Mouse (Mus musculus): ENCODE measurements at regions not wholly inside any gene's neighbourhood (a gene's known extent, or its start where the extent isn't known, plus 50 kb on each side); places are given as distances from the start of the nearest gene placed in this dataset.

DNA sequence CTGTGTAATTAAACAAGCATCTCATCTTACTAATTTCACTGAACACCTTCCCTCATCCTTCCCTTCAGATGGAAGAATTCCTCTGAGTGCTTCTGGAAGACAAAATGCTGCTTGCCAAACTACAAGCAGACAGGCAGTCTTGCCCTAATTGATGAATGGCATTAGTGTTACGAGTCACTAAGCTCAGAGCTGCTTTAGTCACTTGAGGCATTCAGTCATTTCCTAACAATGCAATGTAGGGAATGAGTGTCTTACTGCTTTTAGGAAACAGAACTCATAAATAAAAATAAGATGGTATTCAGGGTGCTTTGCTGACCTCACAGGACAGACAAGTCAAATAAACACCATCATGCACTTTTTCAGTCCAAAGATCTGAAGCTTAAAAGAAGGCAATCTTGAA lies 285.1 kb upstream of the Paip1 start:
- ATAC-seq, result no peak

DNA sequence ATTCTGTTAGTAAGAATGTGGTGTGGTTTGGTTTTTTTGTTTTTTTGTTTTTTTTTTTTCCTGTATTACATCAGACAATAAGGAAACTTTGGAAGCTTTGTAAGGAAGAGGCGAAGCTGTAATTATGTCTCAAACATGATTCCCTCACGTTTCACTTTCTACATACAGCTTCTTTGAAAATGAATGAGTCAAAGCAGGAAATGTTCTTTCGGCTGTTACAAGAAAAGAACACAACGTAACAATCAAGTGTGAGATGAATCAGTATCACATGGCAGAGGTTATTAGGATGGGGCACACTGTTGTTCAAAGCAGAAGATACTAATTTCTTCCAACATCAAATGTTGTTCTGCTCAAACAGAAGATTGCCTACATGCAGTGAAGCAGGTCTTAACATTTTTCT lies 282.7 kb upstream of the Paip1 start:
- ATAC-seq, result no peak

- ATAC-seq, result no peak
Measured at GRCm38 (mm10) chr13:119147701-119148100, 280.7 kb upstream of the Paip1 start.

GRCm38 (mm10) chr13:119149141-119149540 lies 279.3 kb upstream of the Paip1 start:
- no peak for ATAC-seq

GRCm38 (mm10) chr13:119150847-119151548 lies 277.4 kb upstream of the Paip1 start:
- no peak for ATAC-seq

GRCm38 (mm10) chr13:119177753-119178152 lies 250.6 kb upstream of the Paip1 start:
- no peak for ATAC-seq

DNA sequence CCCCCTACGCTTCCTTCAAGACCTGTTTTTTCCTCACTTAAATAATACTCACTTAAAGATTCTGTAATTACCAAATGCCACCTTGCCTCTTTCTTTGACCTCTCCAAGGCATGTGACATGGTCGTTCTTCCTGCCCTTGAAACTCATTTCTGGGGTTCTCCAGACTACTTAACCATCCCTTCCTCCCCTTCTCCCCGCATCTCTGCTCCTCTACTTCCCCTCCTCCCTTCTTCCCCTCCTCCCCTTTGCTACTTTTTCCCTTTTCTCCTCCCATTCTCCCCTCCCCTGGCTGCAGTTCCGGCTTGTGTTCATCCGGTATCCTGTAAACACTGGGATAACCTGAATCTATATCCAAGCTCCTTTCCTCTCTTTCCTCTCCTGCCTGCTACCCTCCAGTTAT lies 250.2 kb upstream of the Paip1 start:
- ATAC-seq, result no peak

DNA sequence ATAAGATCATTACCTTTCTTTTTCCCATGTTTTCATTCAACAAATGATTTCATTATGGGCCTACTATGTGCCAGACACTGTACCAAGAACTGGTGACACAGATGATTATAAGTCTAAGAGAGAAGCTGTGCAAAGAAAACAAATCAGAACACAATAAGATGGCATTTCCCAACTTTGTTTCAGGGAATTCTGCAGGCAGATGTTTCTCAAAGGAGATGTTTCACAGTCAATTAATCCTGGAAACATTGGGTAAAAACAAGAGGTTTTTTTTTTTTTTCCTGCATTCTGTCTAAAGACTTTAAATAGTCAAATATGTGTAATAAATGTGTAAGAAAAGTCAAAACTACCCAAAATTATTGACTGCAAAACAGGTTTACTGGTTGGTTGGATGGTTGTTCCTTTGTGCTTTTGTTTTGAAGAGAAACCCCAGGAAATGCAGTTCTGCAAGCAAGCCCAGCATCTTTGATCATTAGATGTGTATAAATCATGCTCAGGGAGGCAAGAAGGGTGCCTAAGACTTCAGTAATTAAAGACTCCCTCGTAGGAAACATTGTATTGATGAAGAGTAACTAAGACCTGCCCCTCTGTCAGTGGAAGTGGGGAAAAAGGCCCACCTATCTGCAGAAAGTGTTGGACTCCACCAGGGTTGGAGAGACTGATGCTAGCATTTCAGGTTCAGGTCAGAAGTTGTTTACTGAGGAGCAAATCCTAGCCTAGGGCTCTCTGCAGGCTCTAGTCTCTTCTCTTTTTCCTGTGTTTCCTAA lies 249.1 kb upstream of the Paip1 start:
- no peak for ATAC-seq

DNA sequence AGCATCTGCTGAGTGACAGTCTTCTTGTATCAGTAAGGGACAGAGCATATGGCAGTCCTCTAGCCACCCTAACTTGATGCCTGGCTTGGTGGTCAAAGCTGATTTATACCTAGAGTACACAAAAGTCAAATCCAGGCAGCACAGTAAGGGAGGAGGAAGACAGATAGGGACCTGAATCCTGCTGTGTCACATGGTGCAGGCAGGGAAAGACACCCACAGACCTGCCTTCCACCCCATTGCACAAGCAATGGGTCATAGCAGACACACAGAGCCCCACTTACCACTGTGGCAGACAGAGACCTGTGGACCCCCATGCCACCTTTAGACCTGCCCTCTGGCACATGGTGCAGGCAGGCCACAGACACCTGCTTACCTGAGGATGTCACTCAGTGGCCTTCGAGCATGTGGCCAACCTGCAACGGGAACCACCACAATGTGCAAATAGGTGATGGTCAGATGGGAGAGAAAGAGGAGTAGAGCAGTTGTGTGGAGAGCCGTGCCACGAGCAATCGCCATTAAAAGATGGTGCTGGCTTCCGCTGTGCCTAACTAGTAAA lies 244.0 kb upstream of the Paip1 start:
- ATAC-seq, result no peak

DNA sequence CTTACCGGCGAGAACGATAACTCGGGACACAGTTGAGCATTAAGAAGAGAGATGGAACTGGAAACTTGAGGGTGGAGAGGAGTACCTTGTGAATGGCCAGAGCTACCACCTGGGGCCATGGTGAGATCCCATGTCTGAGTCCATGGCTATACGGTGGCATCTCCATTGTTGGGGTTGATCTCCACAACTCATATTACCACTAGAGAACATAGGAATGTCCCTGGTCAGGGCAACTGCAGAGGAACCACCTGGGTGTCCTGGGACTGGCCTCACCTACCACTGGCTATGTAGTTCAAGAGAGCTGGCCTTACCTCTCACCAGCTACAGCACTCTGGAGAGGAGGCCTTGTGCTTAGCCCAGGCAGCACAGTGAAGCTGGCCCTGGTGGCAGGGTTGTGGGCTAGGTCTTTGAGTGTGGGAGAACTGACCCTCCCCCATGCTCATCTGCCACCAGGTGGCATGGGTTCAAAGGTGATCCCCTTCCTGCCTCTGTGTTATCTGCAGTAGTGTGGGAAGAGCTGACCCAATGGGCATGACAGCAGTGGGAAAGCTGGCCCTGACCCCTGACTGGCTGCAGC lies 242.7 kb upstream of the Paip1 start:
- ATAC-seq, result no peak

- no peak for ATAC-seq
Measured at GRCm38 (mm10) chr13:119231556-119231955, 196.8 kb upstream of the Paip1 start.

GRCm38 (mm10) chr13:119232100-119233029 lies 196.0 kb upstream of the Paip1 start:
- no peak for ATAC-seq

DNA sequence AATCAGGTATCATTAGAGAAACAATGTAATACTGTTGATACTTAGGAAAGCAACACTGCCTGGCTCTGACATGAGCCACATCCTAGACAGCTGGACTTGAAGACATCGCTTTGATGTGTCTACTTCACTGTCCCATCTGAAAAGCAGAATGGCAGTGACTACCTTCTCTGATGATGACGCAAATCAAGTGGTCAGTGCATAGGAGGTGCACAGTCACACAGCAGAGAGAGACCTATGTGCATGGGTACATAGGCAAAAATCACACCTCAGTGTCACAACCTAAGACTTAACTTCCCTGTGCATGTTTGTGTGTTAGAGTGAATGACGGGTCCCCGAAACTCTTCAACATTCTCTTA lies 195.4 kb upstream of the Paip1 start:
- no peak for ATAC-seq

DNA sequence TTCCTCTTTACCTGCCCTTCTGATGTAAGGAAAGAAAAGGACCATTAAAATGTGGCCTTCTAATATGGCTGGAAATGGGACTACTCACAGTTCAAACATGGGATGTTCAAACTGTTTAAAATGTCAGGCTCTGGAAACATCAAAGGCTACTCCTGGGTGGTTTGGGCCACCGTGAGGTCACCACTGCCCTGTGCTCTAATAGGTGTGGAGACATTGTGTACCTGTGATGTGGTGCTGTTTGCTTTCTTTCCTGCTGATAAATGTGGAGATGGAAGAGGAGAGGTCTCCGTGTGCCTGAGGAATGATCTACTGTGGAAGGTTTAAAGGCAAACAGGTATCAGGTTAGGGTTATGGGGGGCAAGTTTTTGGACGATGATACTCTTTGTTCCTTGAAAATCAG lies 194.5 kb upstream of the Paip1 start:
- ATAC-seq, result no peak

DNA sequence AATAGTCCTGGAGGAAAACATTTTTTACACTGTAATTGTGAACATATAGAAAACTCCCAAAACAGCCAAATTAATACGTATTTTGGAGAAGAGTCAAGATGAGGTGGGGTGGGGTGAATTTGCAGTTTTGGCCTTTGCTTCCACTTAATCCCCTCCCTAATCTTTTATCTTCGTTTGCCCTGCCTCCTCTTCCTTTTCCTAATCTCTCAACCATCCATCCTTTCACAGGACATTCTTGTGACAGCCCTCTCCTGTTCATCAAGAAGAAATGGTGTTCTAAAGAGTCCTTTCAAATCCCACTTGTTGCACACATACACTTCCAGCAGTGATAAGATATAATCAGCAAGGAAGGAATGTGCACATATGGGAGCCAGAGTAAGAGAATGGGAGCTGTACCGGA lies 186.0 kb upstream of the Paip1 start:
- ATAC-seq, result no peak

DNA sequence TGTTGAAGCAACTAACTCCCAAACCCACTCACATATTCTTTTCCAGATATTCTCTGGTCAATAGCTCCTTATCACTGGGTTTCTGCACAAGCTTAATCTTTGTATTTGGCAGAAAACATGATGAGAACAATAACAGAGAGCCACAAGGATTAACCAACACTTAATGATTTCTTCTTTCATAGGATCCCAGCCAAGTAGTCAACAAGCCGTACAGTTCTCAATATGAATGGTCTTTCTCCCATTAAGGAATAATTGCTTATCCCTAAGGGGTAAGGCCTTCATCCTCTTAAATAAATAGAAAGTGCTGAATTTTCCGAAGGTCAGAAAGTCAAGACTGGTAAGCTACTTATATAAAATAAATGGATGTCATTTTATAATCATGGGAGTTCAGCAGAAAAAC lies 181.3 kb upstream of the Paip1 start:
- ATAC-seq, result no peak

GRCm38 (mm10) chr13:119252006-119252405 lies 176.4 kb upstream of the Paip1 start:
- ATAC-seq, result no peak

- ATAC-seq, result no peak
Measured at GRCm38 (mm10) chr13:119256350-119256749, 172.1 kb upstream of the Paip1 start.

GRCm38 (mm10) chr13:119258515-119258914 lies 169.9 kb upstream of the Paip1 start:
- ATAC-seq, result no peak

DNA sequence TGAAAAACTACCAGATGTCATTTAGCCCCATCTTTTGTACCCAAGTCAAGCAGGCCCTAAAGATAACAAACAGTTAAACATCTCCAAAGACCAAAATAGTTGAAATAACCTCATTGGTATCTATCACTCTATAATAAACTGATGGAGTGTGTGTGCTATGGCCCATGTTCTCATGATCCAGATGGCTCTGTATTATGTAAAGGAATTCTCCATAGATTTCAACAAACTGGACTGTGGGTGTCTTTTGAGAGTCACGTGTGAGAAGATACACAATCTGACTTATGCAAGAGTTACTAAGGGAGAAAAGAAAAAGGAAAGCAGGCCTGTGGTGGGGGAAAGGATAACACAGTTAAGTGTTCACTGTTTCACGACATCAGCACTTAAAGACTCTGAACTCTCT lies 164.8 kb upstream of the Paip1 start:
- no peak for ATAC-seq

- ATAC-seq, result no peak
Measured at GRCm38 (mm10) chr13:119267608-119268300, 160.6 kb upstream of the Paip1 start.

DNA sequence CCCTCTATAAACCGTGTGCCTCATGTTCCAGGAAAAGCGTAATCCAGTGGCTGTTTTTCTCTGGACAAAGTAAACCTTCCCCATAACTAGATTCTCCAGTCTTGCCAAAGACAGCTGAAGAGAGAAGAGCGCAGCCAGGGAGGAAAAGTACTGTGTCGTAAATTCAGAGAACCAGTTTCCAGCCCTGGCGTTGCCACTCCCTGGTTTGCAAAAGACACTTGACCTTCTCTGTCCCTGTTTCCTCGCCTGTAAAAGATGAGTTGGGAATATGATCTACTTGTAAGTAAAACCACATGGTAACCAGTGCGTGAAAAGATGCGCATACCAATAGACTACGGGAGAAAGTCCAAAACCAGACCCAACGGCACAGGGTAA lies 160.1 kb upstream of the Paip1 start:
- ATAC-seq, result no peak

All from activated CD4-positive, CD25-positive, alpha-beta regulatory T cell, adult 4 months (primary cell).